Comparison of ENCODE assay signal across 9 mouse cellular contexts in genomic region chr14:24067657-24068056, GRCm38 (mm10). TPM values are rescaled to one million over a fixed set of nuclear protein-coding genes. Genes with fewer than 3 reads are reported as not detected.
DNase-seq lines count a peak whose midpoint lies in the region; ATAC-seq lines count a peak whose summit lies in the region.
"Had no signal": no experiment of that assay in that cellular context is flagged by ENCODE, and none has a peak within 500 bp of the region (broad histone marks: within the 10 kb centered on the region; RNA-seq: fewer than 3 reads in every experiment).

No protein-coding gene starts in this region.

- peak; percentile 43 for DNase-seq in kidney, adult 11 months
- peak; percentile 74 for DNase-seq in adrenal gland, adult 2 months
- peak; percentile 59 for DNase-seq in embryo, embryonic 11.5 days (ENCODE audit: low read depth, low spot score)
- peak; percentile 44 for DNase-seq in hindlimb bud, embryonic 11.5 days (ENCODE audit: extremely low spot score, low read depth, low spot score)
- peak; percentile 78 for DNase-seq in left cerebral cortex, postnatal 4 days
- DNase-seq in retina, postnatal 7 days (ENCODE audit: low read depth, low spot score): peak; percentile 31

- 40% methylated on average over 6 of the region's 6 CpGs for WGBS in kidney, embryonic 16.5 days

- no peaks in the 10 kb centered on the region for H3K36me3 ChIP-seq in kidney, embryonic 16.5 days (ENCODE audit: insufficient read depth, low read length)
- H3K36me3 ChIP-seq: embryonic facial prominence, embryonic 13.5 days had no signal

- no peak overlapping the region for H3K4me3 ChIP-seq in kidney, embryonic 16.5 days (ENCODE audit: low read length)
- H3K4me3 ChIP-seq: embryonic facial prominence, embryonic 13.5 days had no signal

- no peaks in the 10 kb centered on the region for H3K4me1 ChIP-seq in kidney, embryonic 16.5 days (ENCODE audit: insufficient read depth, low read length)
- H3K4me1 ChIP-seq: embryonic facial prominence, embryonic 13.5 days had no signal

- H3K4me2 ChIP-seq in kidney, embryonic 16.5 days (replicated peaks; ENCODE audit: low read depth, low read length): no peak overlapping the region
- H3K4me2 ChIP-seq: embryonic facial prominence, embryonic 13.5 days had no signal

- H3K9me3 ChIP-seq in kidney, embryonic 16.5 days (ENCODE audit: low read length): no peaks in the 10 kb centered on the region
- H3K9me3 ChIP-seq: embryonic facial prominence, embryonic 13.5 days had no signal

- intact Hi-C loops in left cerebral cortex, postnatal 4 days (cut with DNase I): loop anchor here (5.0 kb wide), 1 partner anchor 205 kb away; no protein-coding TSS in a partner anchor

- no peak for ATAC-seq in kidney, embryonic 16.5 days (ENCODE audit: low FRiP score, low TSS enrichment)
- no peak for ATAC-seq in granulocyte monocyte progenitor cell, adult 5-6 weeks (replicated peaks; ENCODE audit: poor library complexity, severe bottlenecking)

- no peak overlapping the region for H3K27ac ChIP-seq in kidney, embryonic 16.5 days (ENCODE audit: low read length)
- H3K27ac ChIP-seq: embryonic facial prominence, embryonic 13.5 days had no signal

- no peaks in the 10 kb centered on the region for H3K27me3 ChIP-seq in kidney, embryonic 16.5 days (ENCODE audit: insufficient read depth, low read length)
- H3K27me3 ChIP-seq: embryonic facial prominence, embryonic 13.5 days had no signal

- H3K9ac ChIP-seq in kidney, embryonic 16.5 days (replicated peaks; ENCODE audit: low read length): no peak overlapping the region
- H3K9ac ChIP-seq: embryonic facial prominence, embryonic 13.5 days had no signal

RNA-seq across cellular contexts. Expression of gene Kcnma1, which starts 53.4 kb away (rescaled TPM):
- polyA plus RNA-seq in kidney, embryonic 16.5 days (2015; fragmentation: Nextera tagmentation; extraction: Ambion mirVana): 1.4 and 2.0 TPM in 2 replicates
- total RNA-seq in adrenal gland, adult 2 months (2021): 10 to 100 TPM; 48.9 to 77.4 TPM
- polyA plus RNA-seq in adrenal gland, adult 2 months (2012; rRNA removed): 24.0 and 27.6 TPM in 2 replicates
- 100 to 1,000 TPM; 115 to 124 TPM for total RNA-seq in left cerebral cortex, postnatal 4 days (2021)
- not detected in 2 replicates for total RNA-seq in granulocyte monocyte progenitor cell, adult 5-6 weeks (2014; fragmentation: Nextera tagmentation)
- total RNA-seq in granulocyte monocyte progenitor cell, adult 5-6 weeks (2017): not detected in 2 replicates

Comparison
In these comparisons a context has a peak if more than half of its experiments do, and no peak if none do; other contexts are left out.
1. RNA of gene Kcnma1, which starts 53.4 kb away (total RNA-seq): 115 to 124 TPM in left cerebral cortex, postnatal 4 days and 48.9 to 77.4 TPM in adrenal gland, adult 2 months; not detected in granulocyte monocyte progenitor cell, adult 5-6 weeks; every median in the first group is over 10 times any median in the second.
2. Peak in every context shown above with its lines, with median percentiles within 50 percentile points of each other: DNase-seq.